Mouse (Mus musculus): ENCODE measurements around the gene Tmem156.

The Tmem156 gene

GRCm38 (mm10) chr5:65096805-65097204 is 4.9 kb upstream of the Tmem156 start:
- in situ Hi-C loops (cut with MboI, MseI), result no loop called here

GRCm38 (mm10) chr5:65096082-65096481 is 4.2 kb upstream of the Tmem156 start:
- in situ Hi-C loops (cut with MboI, MseI), result no loop called here

- in situ Hi-C loops (cut with MboI, MseI), result no loop called here
These were observed 3.1 kb upstream of the Tmem156 start for GRCm38 (mm10) chr5:65094902-65095545.

- in situ Hi-C loops (cut with MboI, MseI), result no loop called here
These were observed 1.8 kb upstream of the Tmem156 start for GRCm38 (mm10) chr5:65093769-65094168.

GRCm38 (mm10) chr5:65091184-65091858 is 611 bp downstream of the Tmem156 start:
- in situ Hi-C loops (cut with MboI, MseI), result no loop called here

GRCm38 (mm10) chr5:65089707-65090106 is 2.2 kb downstream of the Tmem156 start:
- in situ Hi-C loops (cut with MboI, MseI), result no loop called here

- in situ Hi-C loops (cut with MboI, MseI), result no loop called here
These were observed 5.4 kb downstream of the Tmem156 start for GRCm38 (mm10) chr5:65086522-65086921.

GRCm38 (mm10) chr5:65081836-65082235 is 10.1 kb downstream of the Tmem156 start:
- in situ Hi-C loops (cut with MboI, MseI), result no loop called here

- in situ Hi-C loops (cut with MboI, MseI), result no loop called here
These were observed 12.1 kb downstream of the Tmem156 start for GRCm38 (mm10) chr5:65079881-65080280.

GRCm38 (mm10) chr5:65078081-65078480 is 13.9 kb downstream of the Tmem156 start:
- in situ Hi-C loops (cut with MboI, MseI), result no loop called here

GRCm38 (mm10) chr5:65076748-65077147 is 15.2 kb downstream of the Tmem156 start:
- in situ Hi-C loops (cut with MboI, MseI), result no loop called here

GRCm38 (mm10) chr5:65076087-65076486 is 15.8 kb downstream of the Tmem156 start:
- in situ Hi-C loops (cut with MboI, MseI), result no loop called here

- in situ Hi-C loops (cut with MboI, MseI), result no loop called here
These were observed 17.2 kb downstream of the Tmem156 start for GRCm38 (mm10) chr5:65074693-65075092.

GRCm38 (mm10) chr5:65073247-65073646 is 18.7 kb downstream of the Tmem156 start:
- in situ Hi-C loops (cut with MboI, MseI), result no loop called here

GRCm38 (mm10) chr5:65071689-65072118 is 20.2 kb downstream of the Tmem156 start:
- in situ Hi-C loops (cut with MboI, MseI), result no loop called here

- in situ Hi-C loops (cut with MboI, MseI), result no loop called here
These were observed 22.1 kb downstream of the Tmem156 start for GRCm38 (mm10) chr5:65069872-65070271.

- in situ Hi-C loops (cut with MboI, MseI), result no loop called here
These were observed 23.8 kb downstream of the Tmem156 start for GRCm38 (mm10) chr5:65068166-65068565.

- in situ Hi-C loops (cut with MboI, MseI), result no loop called here
These were observed 28.7 kb downstream of the Tmem156 start for GRCm38 (mm10) chr5:65063266-65063665.

GRCm38 (mm10) chr5:65062236-65062635 is 29.7 kb downstream of the Tmem156 start:
- in situ Hi-C loops (cut with MboI, MseI), result no loop called here

GRCm38 (mm10) chr5:65059806-65060205 is 32.1 kb downstream of the Tmem156 start:
- in situ Hi-C loops (cut with MboI, MseI), result no loop called here

- in situ Hi-C loops (cut with MboI, MseI), result no loop called here
These were observed 34.3 kb downstream of the Tmem156 start for GRCm38 (mm10) chr5:65057596-65057995.

- in situ Hi-C loops (cut with MboI, MseI), result no loop called here
These were observed 40.4 kb downstream of the Tmem156 start for GRCm38 (mm10) chr5:65051513-65051912.

GRCm38 (mm10) chr5:65049880-65050279 is 42.1 kb downstream of the Tmem156 start:
- in situ Hi-C loops (cut with MboI, MseI), result no loop called here
